Mouse (Mus musculus): ENCODE data around the gene Nubpl. TPM values are rescaled to one million over a fixed set of nuclear protein-coding genes. Genes with fewer than 3 reads are reported as not detected.
A peak's percentile ranks its signal among the peaks of the same experiment; 100 is the strongest.

Nubpl gene
- polyA plus RNA-seq, 1 experiment from 2014 or later: 17.8 TPM

- DNase-seq (ENCODE audit: low spot score): no peak
- Histone ChIP-seq H3K4me2 (ENCODE audit: low read depth, severe bottlenecking) (no peak overlapping the region), H3K27me3 (ENCODE audit: control insufficient read depth, insufficient read depth, low read length) (no peaks in the 10 kb centered on the region), H3K36me3 (ENCODE audit: control insufficient read depth, insufficient read depth, low read length) (no peaks in the 10 kb centered on the region), H3K4me3 (ENCODE audit: low read depth, low read length) (no peak overlapping the region), H3K4me1 (ENCODE audit: control insufficient read depth, insufficient read depth, low read length) (no peaks in the 10 kb centered on the region), H3K9me3 (ENCODE audit: control insufficient read depth, low read length) (no peaks in the 10 kb centered on the region), H3K9ac (ENCODE audit: low read length) (no peak overlapping the region), H3K27ac (replicated peaks; ENCODE audit: low read depth, low read length) (no peak overlapping the region)
- 82% methylated on average over 2 of the region's 2 CpGs for WGBS
- ATAC-seq (ENCODE audit: insufficient number of reproducible peaks, low FRiP score, low TSS enrichment, low read depth): no peak
Observed at GRCm38 (mm10) chr12:52268131-52268530, 170.6 kb downstream of the Nubpl start.

- Histone ChIP-seq H3K27ac (replicated peaks; ENCODE audit: low read depth, low read length) (no peak overlapping the region), H3K4me3 (ENCODE audit: low read depth, low read length) (no peak overlapping the region), H3K4me1 (ENCODE audit: control insufficient read depth, insufficient read depth, low read length) (no peaks in the 10 kb centered on the region), H3K9ac (ENCODE audit: low read length) (no peak overlapping the region), H3K27me3 (ENCODE audit: control insufficient read depth, insufficient read depth, low read length) (no peaks in the 10 kb centered on the region), H3K9me3 (ENCODE audit: control insufficient read depth, low read length) (no peaks in the 10 kb centered on the region), H3K36me3 (ENCODE audit: control insufficient read depth, insufficient read depth, low read length) (no peaks in the 10 kb centered on the region), H3K4me2 (ENCODE audit: low read depth, severe bottlenecking) (no peak overlapping the region)
- DNase-seq (ENCODE audit: low spot score): no peak
- WGBS: 69% methylated on average over 1 of the region's 1 CpGs
- ATAC-seq (ENCODE audit: insufficient number of reproducible peaks, low FRiP score, low TSS enrichment, low read depth): no peak
Observed at GRCm38 (mm10) chr12:52272828-52273227, 175.3 kb downstream of the Nubpl start.

DNA sequence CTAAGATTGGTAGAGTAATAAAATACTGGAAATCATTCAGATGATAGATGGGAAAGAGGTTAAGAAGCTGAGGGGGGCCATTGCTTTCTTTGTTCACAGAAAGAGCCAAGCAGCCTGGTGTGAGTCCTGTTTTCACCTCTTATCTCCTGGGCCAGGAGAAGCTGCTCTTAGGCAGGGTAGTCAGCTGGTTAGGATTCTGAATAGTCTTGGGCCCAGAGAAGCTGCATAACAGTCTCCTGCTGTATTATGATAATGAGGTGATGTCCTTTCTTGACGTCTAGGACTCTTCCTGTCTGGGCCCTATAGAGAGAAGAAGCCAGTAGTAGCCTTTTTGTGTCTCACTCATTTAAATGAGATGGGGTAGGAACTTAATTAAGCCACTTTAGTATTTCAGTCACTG is 178.8 kb downstream of the Nubpl start:
- Histone ChIP-seq H3K27ac (replicated peaks; ENCODE audit: low read depth, low read length) (no peak overlapping the region), H3K36me3 (ENCODE audit: control insufficient read depth, insufficient read depth, low read length) (no peaks in the 10 kb centered on the region), H3K9me3 (ENCODE audit: control insufficient read depth, low read length) (no peaks in the 10 kb centered on the region), H3K4me2 (ENCODE audit: low read depth, severe bottlenecking) (no peak overlapping the region), H3K4me1 (ENCODE audit: control insufficient read depth, insufficient read depth, low read length) (no peaks in the 10 kb centered on the region), H3K27me3 (ENCODE audit: control insufficient read depth, insufficient read depth, low read length) (no peaks in the 10 kb centered on the region), H3K9ac (ENCODE audit: low read length) (no peak overlapping the region), H3K4me3 (ENCODE audit: low read depth, low read length) (no peak overlapping the region)
- DNase-seq (ENCODE audit: low spot score): no peak
- 39% methylated on average over 1 of the region's 1 CpGs for WGBS
- no peak for ATAC-seq (ENCODE audit: insufficient number of reproducible peaks, low FRiP score, low TSS enrichment, low read depth)

DNA sequence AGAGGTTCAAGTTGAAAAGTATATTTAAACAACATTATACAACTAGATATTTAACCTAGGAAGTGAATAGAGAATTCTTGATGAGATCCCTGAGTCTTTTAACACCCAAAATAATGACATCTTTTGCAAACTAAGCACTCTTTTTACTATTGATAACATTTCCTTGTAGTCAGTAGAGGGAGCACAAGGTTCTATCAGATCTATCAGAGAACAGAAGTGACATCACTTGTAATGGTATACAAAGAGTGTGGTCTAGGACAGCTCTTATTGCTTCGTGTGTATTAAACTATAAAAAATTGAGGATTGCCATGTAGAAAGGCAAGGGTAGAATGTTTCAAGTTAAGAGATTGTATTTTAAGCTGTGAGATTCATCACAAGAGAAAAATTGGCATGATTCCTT is 183.7 kb downstream of the Nubpl start:
- no peak for ATAC-seq (ENCODE audit: insufficient number of reproducible peaks, low FRiP score, low TSS enrichment, low read depth)
- H3K27me3 ChIP-seq (ENCODE audit: control insufficient read depth, insufficient read depth, low read length): no peaks in the 10 kb centered on the region
- H3K4me2 ChIP-seq (ENCODE audit: low read depth, severe bottlenecking): no peak overlapping the region
- no peaks in the 10 kb centered on the region for H3K36me3 ChIP-seq (ENCODE audit: control insufficient read depth, insufficient read depth, low read length)
- H3K9ac ChIP-seq (ENCODE audit: low read length): no peak overlapping the region
- H3K27ac ChIP-seq (replicated peaks; ENCODE audit: low read depth, low read length): no peak overlapping the region
- H3K4me1 ChIP-seq (ENCODE audit: control insufficient read depth, insufficient read depth, low read length): no peaks in the 10 kb centered on the region
- no peak for DNase-seq (ENCODE audit: low spot score)
- H3K4me3 ChIP-seq (ENCODE audit: low read depth, low read length): no peak overlapping the region
- WGBS: 83% methylated on average over 1 of the region's 1 CpGs
- H3K9me3 ChIP-seq (ENCODE audit: control insufficient read depth, low read length): no peaks in the 10 kb centered on the region

GRCm38 (mm10) chr12:52284471-52284870 is 186.9 kb downstream of the Nubpl start:
- Histone ChIP-seq H3K27me3 (ENCODE audit: control insufficient read depth, insufficient read depth, low read length) (no peaks in the 10 kb centered on the region), H3K27ac (replicated peaks; ENCODE audit: low read depth, low read length) (no peak overlapping the region), H3K4me1 (ENCODE audit: control insufficient read depth, insufficient read depth, low read length) (peaks cover 14% of the 10 kb centered on the region), H3K9ac (ENCODE audit: low read length) (no peak overlapping the region), H3K9me3 (ENCODE audit: control insufficient read depth, low read length) (no peaks in the 10 kb centered on the region), H3K4me2 (ENCODE audit: low read depth, severe bottlenecking) (no peak overlapping the region), H3K4me3 (ENCODE audit: low read depth, low read length) (no peak overlapping the region), H3K36me3 (ENCODE audit: control insufficient read depth, insufficient read depth, low read length) (no peaks in the 10 kb centered on the region)
- DNase-seq (ENCODE audit: low spot score) (no peak), ATAC-seq (ENCODE audit: insufficient number of reproducible peaks, low FRiP score, low TSS enrichment, low read depth) (no peak)

DNA sequence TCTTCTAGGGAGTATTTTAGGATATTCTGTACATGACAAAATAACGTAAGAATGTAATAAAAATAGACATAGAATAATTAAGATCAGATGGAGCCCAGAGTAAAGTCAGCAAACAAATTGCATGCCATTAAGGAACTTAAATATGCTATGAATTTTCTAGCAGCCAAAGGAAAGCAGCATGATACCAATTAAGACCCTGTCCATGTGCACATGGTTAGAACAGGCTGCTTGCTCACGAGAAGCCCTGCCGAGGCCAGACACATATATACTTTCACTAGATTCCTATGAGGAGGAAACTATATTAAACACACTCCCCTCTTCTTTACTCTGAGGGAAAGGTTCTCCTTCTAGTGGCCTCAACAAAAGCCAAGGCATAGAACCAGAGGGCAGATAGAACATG is 189.3 kb downstream of the Nubpl start:
- H3K27ac ChIP-seq (replicated peaks; ENCODE audit: low read depth, low read length): no peak overlapping the region
- H3K36me3 ChIP-seq (ENCODE audit: control insufficient read depth, insufficient read depth, low read length): no peaks in the 10 kb centered on the region
- no peaks in the 10 kb centered on the region for H3K27me3 ChIP-seq (ENCODE audit: control insufficient read depth, insufficient read depth, low read length)
- no peaks in the 10 kb centered on the region for H3K9me3 ChIP-seq (ENCODE audit: control insufficient read depth, low read length)
- DNase-seq (ENCODE audit: low spot score) (peak; percentile 32), ATAC-seq (ENCODE audit: insufficient number of reproducible peaks, low FRiP score, low TSS enrichment, low read depth) (no peak)
- H3K4me3 ChIP-seq (ENCODE audit: low read depth, low read length): no peak overlapping the region
- 22% methylated on average over 3 of the region's 3 CpGs for WGBS
- H3K4me2 ChIP-seq (ENCODE audit: low read depth, severe bottlenecking): no peak overlapping the region
- H3K9ac ChIP-seq (ENCODE audit: low read length): no peak overlapping the region
- H3K4me1 ChIP-seq (ENCODE audit: control insufficient read depth, insufficient read depth, low read length): peaks cover 19% of the 10 kb centered on the region

DNA sequence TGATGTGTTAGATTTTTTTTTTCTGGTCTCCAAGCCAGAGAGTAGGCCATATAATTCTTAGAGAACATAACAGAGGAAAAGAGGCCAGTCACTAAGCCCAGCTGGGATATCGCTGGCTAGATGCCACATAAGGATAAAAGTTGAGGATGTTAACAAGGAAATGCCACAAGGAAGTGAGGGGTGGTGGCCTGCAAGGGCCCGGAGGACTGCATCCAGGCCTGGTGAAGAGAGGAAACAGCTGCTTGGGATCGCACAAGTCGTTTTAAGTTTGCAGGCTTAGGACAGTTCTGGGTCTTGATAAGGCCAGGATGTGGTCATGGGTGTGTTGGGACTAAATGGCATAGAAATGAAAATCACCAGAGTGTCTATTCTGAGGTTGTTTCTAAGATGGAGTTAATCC is 191.0 kb downstream of the Nubpl start:
- H3K9ac ChIP-seq (ENCODE audit: low read length): no peak overlapping the region
- H3K4me2 ChIP-seq (ENCODE audit: low read depth, severe bottlenecking): no peak overlapping the region
- DNase-seq (ENCODE audit: low spot score): no peak
- peaks cover 19% of the 10 kb centered on the region for H3K4me1 ChIP-seq (ENCODE audit: control insufficient read depth, insufficient read depth, low read length)
- no peaks in the 10 kb centered on the region for H3K27me3 ChIP-seq (ENCODE audit: control insufficient read depth, insufficient read depth, low read length)
- WGBS: 64% methylated on average over 4 of the region's 4 CpGs
- no peak for ATAC-seq (ENCODE audit: insufficient number of reproducible peaks, low FRiP score, low TSS enrichment, low read depth)
- H3K4me3 ChIP-seq (ENCODE audit: low read depth, low read length): no peak overlapping the region
- H3K27ac ChIP-seq (replicated peaks; ENCODE audit: low read depth, low read length): no peak overlapping the region
- H3K9me3 ChIP-seq (ENCODE audit: control insufficient read depth, low read length): no peaks in the 10 kb centered on the region
- no peaks in the 10 kb centered on the region for H3K36me3 ChIP-seq (ENCODE audit: control insufficient read depth, insufficient read depth, low read length)

- no peak for DNase-seq (ENCODE audit: low spot score)
- no peak overlapping the region for H3K4me2 ChIP-seq (ENCODE audit: low read depth, severe bottlenecking)
Observed at GRCm38 (mm10) chr12:52288941-52289567, 191.5 kb downstream of the Nubpl start.

GRCm38 (mm10) chr12:52289594-52289993 is 192.1 kb downstream of the Nubpl start:
- Histone ChIP-seq H3K27me3 (ENCODE audit: control insufficient read depth, insufficient read depth, low read length) (no peaks in the 10 kb centered on the region), H3K4me2 (ENCODE audit: low read depth, severe bottlenecking) (no peak overlapping the region), H3K4me3 (ENCODE audit: low read depth, low read length) (no peak overlapping the region), H3K9ac (ENCODE audit: low read length) (no peak overlapping the region), H3K36me3 (ENCODE audit: control insufficient read depth, insufficient read depth, low read length) (no peaks in the 10 kb centered on the region), H3K9me3 (ENCODE audit: control insufficient read depth, low read length) (no peaks in the 10 kb centered on the region), H3K4me1 (ENCODE audit: control insufficient read depth, insufficient read depth, low read length) (peaks cover 19% of the 10 kb centered on the region), H3K27ac (replicated peaks; ENCODE audit: low read depth, low read length) (no peak overlapping the region)
- ATAC-seq (ENCODE audit: insufficient number of reproducible peaks, low FRiP score, low TSS enrichment, low read depth) (no peak), DNase-seq (ENCODE audit: low spot score) (peak; percentile 23)
- 59% methylated on average over 10 of the region's 10 CpGs for WGBS

More at GRCm38 (mm10) chr12:52288941-52289567, 191.5 kb downstream of the Nubpl start:
- Histone ChIP-seq H3K4me3 (ENCODE audit: low read depth, low read length) (no peak overlapping the region), H3K4me1 (ENCODE audit: control insufficient read depth, insufficient read depth, low read length) (peaks cover 19% of the 10 kb centered on the region), H3K9ac (ENCODE audit: low read length) (no peak overlapping the region), H3K9me3 (ENCODE audit: control insufficient read depth, low read length) (no peaks in the 10 kb centered on the region), H3K27ac (replicated peaks; ENCODE audit: low read depth, low read length) (no peak overlapping the region), H3K36me3 (ENCODE audit: control insufficient read depth, insufficient read depth, low read length) (no peaks in the 10 kb centered on the region), H3K27me3 (ENCODE audit: control insufficient read depth, insufficient read depth, low read length) (no peaks in the 10 kb centered on the region)
- 68% methylated on average over 11 of the region's 11 CpGs for WGBS
- no peak for ATAC-seq (ENCODE audit: insufficient number of reproducible peaks, low FRiP score, low TSS enrichment, low read depth)

Measured in limb, embryonic 11.5 days (tissue).